Mouse (Mus musculus): Measurements from ENCODE around the gene Olfr573-ps1. TPM values are rescaled to one million over a fixed set of nuclear protein-coding genes. Genes with fewer than 3 reads are reported as not detected.

Gene Olfr573-ps1
- polyA plus RNA-seq, 1 experiment, result not detected

GRCm38 (mm10) chr7:102927105-102927504 lies 15.3 kb downstream of the Olfr573-ps1 start:
- TF ChIP-seq GATA1 (IDR thresholded peaks at IDR 0.05; ENCODE audit: low read length), result no peak
- no peak for TF ChIP-seq TAL1 (IDR thresholded peaks at IDR 0.05; ENCODE audit: low read length)
- no peaks in the 10 kb centered on the region for H3K36me3 ChIP-seq (ENCODE audit: control insufficient read depth)
- H3K9me3 ChIP-seq (ENCODE audit: control insufficient read depth, low read length), result no peaks in the 10 kb centered on the region
- no peaks in the 10 kb centered on the region for H3K27me3 ChIP-seq (ENCODE audit: control insufficient read depth)
- no peak overlapping the region for H3K4me3 ChIP-seq (replicated peaks)
- H3K4me1 ChIP-seq (ENCODE audit: control insufficient read depth), result no peaks in the 10 kb centered on the region

GRCm38 (mm10) chr7:102924109-102924508 lies 18.3 kb downstream of the Olfr573-ps1 start, which contains the start of gene Olfr572:
Olfr572 (plus strand) TSS chr7:102924409.
- H3K4me3 ChIP-seq (replicated peaks), result no peak within 1 kb of the TSS
- TF ChIP-seq GATA1 (IDR thresholded peaks at IDR 0.05; ENCODE audit: low read length), result no peak
- no peak for TF ChIP-seq TAL1 (IDR thresholded peaks at IDR 0.05; ENCODE audit: low read length)
- no peaks in the 10 kb centered on the region for H3K4me1 ChIP-seq (ENCODE audit: control insufficient read depth)
- no peaks in the 10 kb centered on the region for H3K9me3 ChIP-seq (ENCODE audit: control insufficient read depth, low read length)
- H3K27me3 ChIP-seq (ENCODE audit: control insufficient read depth), result no peaks in the 10 kb centered on the region
- no peaks in the 10 kb centered on the region for H3K36me3 ChIP-seq (ENCODE audit: control insufficient read depth)

GRCm38 (mm10) chr7:102919632-102920031 lies 22.7 kb downstream of the Olfr573-ps1 start:
- Histone ChIP-seq H3K36me3 (ENCODE audit: control insufficient read depth) (no peaks in the 10 kb centered on the region), H3K4me3 (replicated peaks) (no peak overlapping the region)
- TF ChIP-seq TAL1 (IDR thresholded peaks at IDR 0.05; ENCODE audit: low read length), result no peak
- no peak for TF ChIP-seq GATA1 (IDR thresholded peaks at IDR 0.05; ENCODE audit: low read length)

GRCm38 (mm10) chr7:102917032-102917875 lies 25.1 kb downstream of the Olfr573-ps1 start, which contains the start of gene Olfr571:
Olfr571 (minus strand) TSS chr7:102917536.
- Histone ChIP-seq H3K9me3 (ENCODE audit: control insufficient read depth, low read length) (no peaks in the 10 kb centered on the region), H3K27me3 (ENCODE audit: control insufficient read depth) (no peaks in the 10 kb centered on the region), H3K36me3 (ENCODE audit: control insufficient read depth) (no peaks in the 10 kb centered on the region), H3K4me1 (ENCODE audit: control insufficient read depth) (no peaks in the 10 kb centered on the region), H3K4me3 (replicated peaks) (no peak within 1 kb of the TSS)
- TF ChIP-seq GATA1 (IDR thresholded peaks at IDR 0.05; ENCODE audit: low read length), result no peak
- TF ChIP-seq TAL1 (IDR thresholded peaks at IDR 0.05; ENCODE audit: low read length), result no peak

More at GRCm38 (mm10) chr7:102919632-102920031, 22.7 kb downstream of the Olfr573-ps1 start:
- no peaks in the 10 kb centered on the region for H3K27me3 ChIP-seq (ENCODE audit: control insufficient read depth)
- no peaks in the 10 kb centered on the region for H3K4me1 ChIP-seq (ENCODE audit: control insufficient read depth)
- H3K9me3 ChIP-seq (ENCODE audit: control insufficient read depth, low read length), result no peaks in the 10 kb centered on the region

- Histone ChIP-seq H3K36me3 (ENCODE audit: control insufficient read depth) (no peaks in the 10 kb centered on the region), H3K4me3 (replicated peaks) (no peak overlapping the region), H3K27me3 (ENCODE audit: control insufficient read depth) (no peaks in the 10 kb centered on the region), H3K4me1 (ENCODE audit: control insufficient read depth) (no peaks in the 10 kb centered on the region), H3K9me3 (ENCODE audit: control insufficient read depth, low read length) (no peaks in the 10 kb centered on the region)
- TF ChIP-seq TAL1 (IDR thresholded peaks at IDR 0.05; ENCODE audit: low read length), result no peak
- TF ChIP-seq GATA1 (IDR thresholded peaks at IDR 0.05; ENCODE audit: low read length), result no peak
Observed at GRCm38 (mm10) chr7:102916405-102916804, 26.0 kb downstream of the Olfr573-ps1 start.

GRCm38 (mm10) chr7:102915261-102915660 lies 27.1 kb downstream of the Olfr573-ps1 start:
- TF ChIP-seq TAL1 (IDR thresholded peaks at IDR 0.05; ENCODE audit: low read length), result no peak
- TF ChIP-seq GATA1 (IDR thresholded peaks at IDR 0.05; ENCODE audit: low read length), result no peak

More at GRCm38 (mm10) chr7:102915261-102915660, 27.1 kb downstream of the Olfr573-ps1 start:
- Histone ChIP-seq H3K4me3 (replicated peaks) (no peak overlapping the region), H3K9me3 (ENCODE audit: control insufficient read depth, low read length) (no peaks in the 10 kb centered on the region), H3K36me3 (ENCODE audit: control insufficient read depth) (no peaks in the 10 kb centered on the region), H3K27me3 (ENCODE audit: control insufficient read depth) (no peaks in the 10 kb centered on the region), H3K4me1 (ENCODE audit: control insufficient read depth) (no peaks in the 10 kb centered on the region)

Other genes starting within 250 kb of the Olfr573-ps1 start
- not detected in 2 replicates for gene Olfr557, start 246.7 kb downstream of the Olfr573-ps1 start, polyA plus RNA-seq (2012)
- not detected in 2 replicates for gene Olfr558, start 240.4 kb downstream of the Olfr573-ps1 start, polyA plus RNA-seq (2012)
- not detected in 2 replicates for gene Olfr33, start 223.5 kb downstream of the Olfr573-ps1 start, polyA plus RNA-seq (2012)
- not detected in 2 replicates for gene Olfr559, start 215.1 kb downstream of the Olfr573-ps1 start, polyA plus RNA-seq (2012)
- not detected in 2 replicates for gene Olfr560, start 183.2 kb downstream of the Olfr573-ps1 start, polyA plus RNA-seq (2012)
- gene Olfr78, start 183.1 kb downstream of the Olfr573-ps1 start, polyA plus RNA-seq (2012), result 0.04 TPM in 1 of 2 replicates, not detected in the other
- gene Olfr561, start 171.4 kb downstream of the Olfr573-ps1 start, polyA plus RNA-seq (2012), result not detected in 2 replicates
- not detected in 2 replicates for gene Olfr564, start 139.1 kb downstream of the Olfr573-ps1 start, polyA plus RNA-seq (2012)
- not detected in 2 replicates for gene Olfr566, start 83.8 kb downstream of the Olfr573-ps1 start, polyA plus RNA-seq (2012)
- not detected in 2 replicates for gene Olfr568, start 65.5 kb downstream of the Olfr573-ps1 start, polyA plus RNA-seq (2012)
- not detected in 2 replicates for gene Olfr569, start 51.7 kb downstream of the Olfr573-ps1 start, polyA plus RNA-seq (2012)
- not detected in 2 replicates for gene Olfr570, start 48.0 kb downstream of the Olfr573-ps1 start, polyA plus RNA-seq (2012)
- not detected in 2 replicates for gene Olfr571, start 25.0 kb downstream of the Olfr573-ps1 start, polyA plus RNA-seq (2012)
- not detected in 2 replicates for gene Olfr572, start 18.2 kb downstream of the Olfr573-ps1 start, polyA plus RNA-seq (2012)
- gene Olfr574, start 5.9 kb upstream of the Olfr573-ps1 start, polyA plus RNA-seq (2012), result not detected in 2 replicates
- not detected in 2 replicates for gene Olfr575, start 16.2 kb upstream of the Olfr573-ps1 start, polyA plus RNA-seq (2012)
- not detected in 2 replicates for gene Olfr576, start 20.1 kb upstream of the Olfr573-ps1 start, polyA plus RNA-seq (2012)
- gene Olfr577, start 33.4 kb upstream of the Olfr573-ps1 start, polyA plus RNA-seq (2012), result not detected in 2 replicates
- not detected in 2 replicates for gene Olfr578, start 46.7 kb upstream of the Olfr573-ps1 start, polyA plus RNA-seq (2012)
- 0.03 TPM in 1 of 2 replicates, not detected in the other for gene Olfr582, start 95.4 kb upstream of the Olfr573-ps1 start, polyA plus RNA-seq (2012)
- not detected in 2 replicates for gene Olfr583, start 108.7 kb upstream of the Olfr573-ps1 start, polyA plus RNA-seq (2012)
- not detected in 2 replicates for gene Olfr584, start 139.3 kb upstream of the Olfr573-ps1 start, polyA plus RNA-seq (2012)
- gene Olfr585, start 155.1 kb upstream of the Olfr573-ps1 start, polyA plus RNA-seq (2012), result not detected in 2 replicates
- 0.01 TPM in 1 of 2 replicates, not detected in the other for gene Olfr586, start 183.1 kb upstream of the Olfr573-ps1 start, polyA plus RNA-seq (2012)
- gene Olfr588-ps1, start 198.3 kb upstream of the Olfr573-ps1 start, polyA plus RNA-seq (2012), result not detected in 2 replicates
- not detected in 2 replicates for gene Olfr589, start 213.8 kb upstream of the Olfr573-ps1 start, polyA plus RNA-seq (2012)
- gene Olfr591, start 235.8 kb upstream of the Olfr573-ps1 start, polyA plus RNA-seq (2012), result not detected in 2 replicates
- not detected in 2 replicates for gene Olfr592, start 242.2 kb upstream of the Olfr573-ps1 start, polyA plus RNA-seq (2012)